ENCODE assay signal across 12 mouse cellular contexts in the genomic region with DNA sequence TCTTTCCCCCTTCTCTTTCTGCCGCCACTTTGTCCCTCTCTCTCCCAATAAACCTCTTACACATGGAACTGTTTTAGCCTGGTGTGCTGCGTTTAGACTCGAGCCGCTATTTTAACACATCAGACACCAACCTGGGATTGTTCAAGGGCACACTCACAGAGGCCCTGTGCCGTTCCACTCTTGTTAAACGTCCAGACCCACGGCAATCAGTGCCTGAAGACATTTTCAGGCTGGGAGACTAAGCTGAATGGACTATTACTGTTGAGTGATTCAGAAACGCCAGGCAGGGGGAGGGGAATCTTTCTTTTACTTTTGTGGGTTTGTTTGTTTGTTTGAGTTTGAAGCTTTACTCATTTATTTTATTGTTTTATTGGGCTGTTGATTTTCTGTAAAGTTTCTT. TPM values are rescaled to one million over a fixed set of nuclear protein-coding genes. Genes with fewer than 3 reads are reported as not detected.
DNase-seq lines count a peak whose midpoint lies in the region; ATAC-seq and TF ChIP-seq lines count a peak whose summit lies in the region.
"Had no signal": no experiment of that assay in that cellular context is flagged by ENCODE, and none has a peak within 500 bp of the region (broad histone marks: within the 10 kb centered on the region; RNA-seq: fewer than 3 reads in every experiment).

No protein-coding gene starts in this region.

- TF ChIP-seq POLR2A in embryonic fibroblast, embryonic 13.5 days (IDR thresholded peaks at IDR 0.05; ENCODE audit: low read depth, low read length) = no peak
- no peak for TF ChIP-seq POLR2A in limb, embryonic 14.5 days (IDR thresholded peaks at IDR 0.05; ENCODE audit: borderline replicate concordance, extremely low read depth, insufficient read depth, insufficient read length)

- H3K4me2 ChIP-seq in neural tube, embryonic 15.5 days = no peak overlapping the region
- peak overlapping the region; percentile 21; the same call in 1 of the 2 replicates for H3K4me2 ChIP-seq in limb, embryonic 14.5 days (replicated peaks; ENCODE audit: low read depth, low read length, severe bottlenecking)
- H3K4me2 ChIP-seq: heart, embryonic 15.5 days; kidney, embryonic 15.5 days had no signal

- DNase-seq in neural tube, embryonic 10.5 days (ENCODE audit: extremely low spot score, low spot score) = no peak
- peak; percentile 55 for DNase-seq in limb, embryonic 14.5 days (ENCODE audit: low spot score)
- DNase-seq in frontal cortex, postnatal 10 days (ENCODE audit: low spot score in 2 of 2) = no peak
- no peak for DNase-seq in spleen, adult 12 weeks (ENCODE audit: low spot score)
- no peak for DNase-seq in layer of hippocampus, adult 11-12 months (ENCODE audit: low spot score)
- DNase-seq: lung, postnatal 36 days; thymus, adult 18-20 months had no signal

- no peaks in the 10 kb centered on the region for H3K36me3 ChIP-seq in neural tube, embryonic 15.5 days
- no peaks in the 10 kb centered on the region for H3K36me3 ChIP-seq in limb, embryonic 14.5 days (ENCODE audit: control insufficient read depth, insufficient read depth, low read length)
- H3K36me3 ChIP-seq: heart, embryonic 15.5 days; kidney, embryonic 15.5 days had no signal

- peaks cover 38% of the 10 kb centered on the region for H3K4me1 ChIP-seq in neural tube, embryonic 15.5 days
- peaks cover 8% of the 10 kb centered on the region; the same call in 1 of the 2 replicates for H3K4me1 ChIP-seq in embryonic fibroblast, embryonic 13.5 days (ENCODE audit: control insufficient read depth, insufficient read depth, low read length)
- H3K4me1 ChIP-seq in limb, embryonic 14.5 days (ENCODE audit: control insufficient read depth, insufficient read depth, low read length) = peaks cover 39% of the 10 kb centered on the region

- WGBS in neural tube, embryonic 15.5 days = 13% methylated on average over 8 of the region's 8 CpGs
- WGBS in limb, embryonic 14.5 days = 10% methylated on average over 8 of the region's 8 CpGs

- no peaks in the 10 kb centered on the region for H3K27me3 ChIP-seq in neural tube, embryonic 15.5 days (replicated peaks)
- H3K27me3 ChIP-seq in limb, embryonic 14.5 days (ENCODE audit: control insufficient read depth, insufficient read depth, low read length) = no peaks in the 10 kb centered on the region
- H3K27me3 ChIP-seq: kidney, embryonic 15.5 days had no signal

- TF ChIP-seq CTCF in embryonic fibroblast, embryonic 13.5 days (IDR thresholded peaks at IDR 0.05; ENCODE audit: borderline replicate concordance, insufficient read depth, low read length) = no peak

- no peak overlapping the region for H3K4me3 ChIP-seq in neural tube, embryonic 15.5 days (replicated peaks)
- no peak overlapping the region for H3K4me3 ChIP-seq in embryonic fibroblast, embryonic 13.5 days (ENCODE audit: insufficient read depth, low read length)
- no peak overlapping the region for H3K4me3 ChIP-seq in limb, embryonic 14.5 days (replicated peaks; ENCODE audit: low read length)
- H3K4me3 ChIP-seq: heart, embryonic 15.5 days; kidney, embryonic 15.5 days had no signal

- ATAC-seq in neural tube, embryonic 15.5 days (ENCODE audit: low FRiP score) = no peak
- ATAC-seq in limb, embryonic 14.5 days (ENCODE audit: low FRiP score, low read depth) = peak; percentile 53; the same call in 1 of the 2 replicates
- ATAC-seq: inflammation-experienced regulatory T-cells, adult 6 months had no signal

- H3K9ac ChIP-seq in neural tube, embryonic 15.5 days (replicated peaks) = no peak overlapping the region
- H3K9ac ChIP-seq in limb, embryonic 14.5 days (ENCODE audit: low read depth, low read length, severe bottlenecking) = no peak overlapping the region
- H3K9ac ChIP-seq: heart, embryonic 15.5 days; kidney, embryonic 15.5 days had no signal

- no peaks in the 10 kb centered on the region for H3K9me3 ChIP-seq in neural tube, embryonic 15.5 days (replicated peaks)
- no peaks in the 10 kb centered on the region for H3K9me3 ChIP-seq in limb, embryonic 14.5 days (ENCODE audit: control insufficient read depth, low read length)
- H3K9me3 ChIP-seq: heart, embryonic 15.5 days; kidney, embryonic 15.5 days had no signal

- 0 out of 2 replicates have a peak overlapping the region, but pooled peaks have one; percentile 41 for H3K27ac ChIP-seq in neural tube, embryonic 15.5 days (replicated peaks)
- peak overlapping the region; percentile 27; the same call in 1 of the 2 replicates for H3K27ac ChIP-seq in embryonic fibroblast, embryonic 13.5 days (ENCODE audit: insufficient read depth, low read length)
- peak overlapping the region; percentile 76 for H3K27ac ChIP-seq in limb, embryonic 14.5 days (replicated peaks; ENCODE audit: low read depth, low read length)
- H3K27ac ChIP-seq: heart, embryonic 15.5 days; kidney, embryonic 15.5 days had no signal

RNA-seq across cellular contexts. Expression of a gene that starts 45.1 kb away (rescaled TPM):
- 11.7 and 12.7 TPM in 2 replicates for polyA plus RNA-seq in neural tube, embryonic 15.5 days (2015; fragmentation: Nextera tagmentation; extraction: Ambion mirVana)
- polyA plus RNA-seq in embryonic fibroblast, embryonic 13.5 days (2011; ENCODE audit: insufficient read length, low read depth, missing spikeins) = 48.3 and 51.8 TPM in 2 replicates
- 26.5 and 30.3 TPM in 2 replicates for polyA plus RNA-seq in limb, embryonic 14.5 days (2012; rRNA removed)
- polyA plus RNA-seq in limb, embryonic 14.5 days (2014; fragmentation: Nextera tagmentation; extraction: Ambion mirVana) = 24.4 and 27.5 TPM in 2 replicates
